Mouse (Mus musculus) ES-E14 (cell line): ENCODE data around the gene Ppp1r11. TPM values are rescaled to one million over a fixed set of nuclear protein-coding genes. Genes with fewer than 3 reads are reported as not detected.

Experiments
- DNase-seq: peaks from one replicate; pipeline ENCODE4 v3.0.0-alpha.2; 2013; ENCODE audit warnings: low read depth, low spot score
- H3K27ac ChIP-seq: 2 replicates; pipeline ENCODE4 v1.5.1; 2012; ENCODE audit warnings: low read depth, mild to moderate bottlenecking, low read length, moderate library complexity, mixed read lengths; ENCODE audit not compliant: poor library complexity, insufficient read depth, severe bottlenecking
- H3K36me3 ChIP-seq: 2 replicates; pipeline ENCODE4 v1.6.1; 2012; ENCODE audit warnings: mild to moderate bottlenecking, low read length, moderate library complexity, mixed read lengths; ENCODE audit not compliant: control insufficient read depth, poor library complexity, insufficient read depth, severe bottlenecking
- H3K4me1 ChIP-seq, 2 experiments: fragments of 150-350 bp in 1 of 2; sonication (generic) in 1 of 2; 2 replicates each; pipeline ENCODE4 v1.6.1; 2012; ENCODE audit warnings: low read length in 2 of 2, mild to moderate bottlenecking in 1 of 2, mixed read lengths in 1 of 2; ENCODE audit not compliant: control insufficient read depth in 2 of 2, insufficient read depth in 2 of 2, poor library complexity in 1 of 2
- H3K4me3 ChIP-seq, 2 experiments: fragments of 150-350 bp in 1 of 2; sonication (generic) in 1 of 2; 2 replicates each; pipeline ENCODE4 v1.5.1; 2012; ENCODE audit warnings: low read length in 2 of 2, low read depth in 1 of 2, mild to moderate bottlenecking in 1 of 2, mixed read lengths in 1 of 2; ENCODE audit not compliant: insufficient read depth in 1 of 2, poor library complexity in 1 of 2, severe bottlenecking in 1 of 2
- H3K9ac ChIP-seq: 2 replicates; pipeline ENCODE4 v1.6.1; 2012; ENCODE audit warnings: low read depth, mild to moderate bottlenecking, low read length, mixed read lengths; ENCODE audit not compliant: poor library complexity, insufficient read depth, severe bottlenecking
- H3K9me3 ChIP-seq: fragments of 150-350 bp; sonication (generic); 2 replicates; pipeline ENCODE4 v1.6.1; 2012; ENCODE audit warnings: low read depth, mild to moderate bottlenecking, low read length; ENCODE audit not compliant: control insufficient read depth, insufficient read depth
- CHD2 ChIP-seq: IDR thresholded peaks from 2 replicates; pipeline ENCODE4 v1.6.1; 2014; ENCODE audit warnings: mild to moderate bottlenecking, low read depth, low read length, inconsistent platforms
- HCFC1 ChIP-seq: IDR thresholded peaks from 2 replicates; pipeline ENCODE4 v1.6.1; 2012; ENCODE audit warnings: low read length, inconsistent platforms, borderline replicate concordance; ENCODE audit not compliant: insufficient read depth
- MAFK ChIP-seq: IDR thresholded peaks from 2 replicates; pipeline ENCODE4 v1.6.1; 2014; ENCODE audit warnings: mild to moderate bottlenecking, low read depth, low read length, inconsistent platforms; ENCODE audit not compliant: insufficient read depth
- ZC3H11A ChIP-seq: IDR thresholded peaks from 2 replicates; pipeline ENCODE4 v1.6.1; 2012; ENCODE audit warnings: low read depth, mild to moderate bottlenecking, inconsistent platforms, low read length, borderline replicate concordance
- ZNF384 ChIP-seq: IDR thresholded peaks from 2 replicates; pipeline ENCODE4 v1.6.1; 2012; ENCODE audit warnings: low read depth, low read length, inconsistent platforms
- in situ Hi-C, 2 experiments: fragments of 600-800 bp; cut with MboI; formaldehyde crosslinking; loops; one replicate each; pipeline ENCODE4 v1.15.1; 2025; ENCODE audit warnings: low sequenced_read_pairs in 2 of 2, inconsistent platforms in 1 of 2; ENCODE audit not compliant: unreplicated experiment in 2 of 2
- total RNA-seq: library from RNA; depleted of rRNA; stranded (reverse); fragments of 300-350 nt; gene quantifications from 2 replicates; pipeline ENCODE4 v1.2.3, GENCODE M21; 2012

Ppp1r11 gene
- total RNA-seq, 1 experiment, result 108 TPM

GRCm38 (mm10) chr17:36923491-36923890 is 28.1 kb downstream of the Ppp1r11 start:
- TF ChIP-seq ZNF384, result no peak
- no peak for TF ChIP-seq ZC3H11A
- TF ChIP-seq MAFK, result no peak
- TF ChIP-seq HCFC1, result no peak
- no peak for TF ChIP-seq CHD2
- in situ Hi-C loops, result no loop called here
- H3K36me3 ChIP-seq, result no peaks in the 10 kb centered on the region
- no peaks in the 10 kb centered on the region for H3K9me3 ChIP-seq
- H3K4me3 ChIP-seq, result peak overlapping the region; percentile 66 to 68
- DNase-seq, result no peak
- H3K27ac ChIP-seq, result peak overlapping the region; percentile 62; the same call in 1 of the 2 replicates
- peaks cover 2 to 7% of the 10 kb centered on the region in 2 experiments; a peak in 3 of 4 replicates for H3K4me1 ChIP-seq
- H3K9ac ChIP-seq, result peak overlapping the region; percentile 71

- Histone ChIP-seq H3K9ac (no peak overlapping the region), H3K4me3 (peak overlapping the region in 1 of 2 experiments; percentile 68; a peak in 2 of 4 replicates), H3K36me3 (no peaks in the 10 kb centered on the region), H3K4me1 (peaks cover 2 to 6% of the 10 kb centered on the region in 2 experiments; a peak in 3 of 4 replicates), H3K9me3 (no peaks in the 10 kb centered on the region), H3K27ac (no peak overlapping the region; the same call in 1 of the 2 replicates)
- TF ChIP-seq HCFC1, result no peak
- TF ChIP-seq ZNF384, result no peak
- TF ChIP-seq MAFK, result no peak
- TF ChIP-seq ZC3H11A, result no peak
- no peak for TF ChIP-seq CHD2
- in situ Hi-C loops, result no loop called here
- DNase-seq, result no peak
These were observed 28.8 kb downstream of the Ppp1r11 start for GRCm38 (mm10) chr17:36922715-36923114.

- peaks cover 2% of the 10 kb centered on the region in 2 experiments for H3K4me1 ChIP-seq
- H3K4me3 ChIP-seq, result no peak overlapping the region
- DNase-seq, result no peak
- TF ChIP-seq MAFK, result no peak
- no peak for TF ChIP-seq CHD2
- no peak for TF ChIP-seq HCFC1
- no peak for TF ChIP-seq ZC3H11A
- no peak for TF ChIP-seq ZNF384
- H3K9ac ChIP-seq, result peak overlapping the region; percentile 0; the same call in 1 of the 2 replicates
- no peak overlapping the region for H3K27ac ChIP-seq
- no peaks in the 10 kb centered on the region for H3K9me3 ChIP-seq
- in situ Hi-C loops, result no loop called here
- no peaks in the 10 kb centered on the region for H3K36me3 ChIP-seq
These were observed 31.3 kb downstream of the Ppp1r11 start for GRCm38 (mm10) chr17:36920239-36920638.

GRCm38 (mm10) chr17:36915076-36915475 is 36.5 kb downstream of the Ppp1r11 start:
- Histone ChIP-seq H3K4me3 (no peak overlapping the region), H3K9me3 (no peaks in the 10 kb centered on the region), H3K36me3 (no peaks in the 10 kb centered on the region), H3K4me1 (peaks cover 0 to 2% of the 10 kb centered on the region in 2 experiments; a peak in 2 of 4 replicates), H3K9ac (no peak overlapping the region), H3K27ac (no peak overlapping the region)
- in situ Hi-C loops, result no loop called here
- peak; percentile 62 for DNase-seq
- TF ChIP-seq HCFC1, result no peak
- TF ChIP-seq MAFK, result no peak
- no peak for TF ChIP-seq ZC3H11A
- TF ChIP-seq ZNF384, result no peak
